Mouse (Mus musculus) lung, postnatal 25 days (tissue): ENCODE results near the gene Sox5.
A peak's percentile ranks its signal among the peaks of the same experiment; 100 is the strongest.

Source experiments
- DNase-seq: peaks from one replicate; pipeline ENCODE4 v3.0.0; 2022; ENCODE audit warnings: low spot score

Sox5 gene

GRCm38 (mm10) chr6:144579301-144579700 is 202.5 kb downstream of the Sox5 start:
- DNase-seq: no peak

GRCm38 (mm10) chr6:144570850-144571249 is 210.9 kb downstream of the Sox5 start:
- no peak for DNase-seq

- DNase-seq: no peak
These were observed 215.9 kb downstream of the Sox5 start for GRCm38 (mm10) chr6:144565827-144566226.

GRCm38 (mm10) chr6:144561718-144562117 is 220.1 kb downstream of the Sox5 start:
- no peak for DNase-seq

- no peak for DNase-seq
These were observed 221.6 kb downstream of the Sox5 start for GRCm38 (mm10) chr6:144560211-144560610.

- no peak for DNase-seq
These were observed 228.3 kb downstream of the Sox5 start for GRCm38 (mm10) chr6:144553476-144553875.

GRCm38 (mm10) chr6:144548991-144549390 is 232.8 kb downstream of the Sox5 start:
- DNase-seq: no peak

- no peak for DNase-seq
These were observed 234.6 kb downstream of the Sox5 start for GRCm38 (mm10) chr6:144547141-144547540.

- DNase-seq: no peak
These were observed 236.2 kb downstream of the Sox5 start for GRCm38 (mm10) chr6:144545549-144545948.

GRCm38 (mm10) chr6:144541316-144541715 is 240.5 kb downstream of the Sox5 start:
- no peak for DNase-seq

- no peak for DNase-seq
These were observed 242.2 kb downstream of the Sox5 start for GRCm38 (mm10) chr6:144539439-144540192.

GRCm38 (mm10) chr6:144523479-144523878 is 258.3 kb downstream of the Sox5 start:
- no peak for DNase-seq

- no peak for DNase-seq
These were observed 263.0 kb downstream of the Sox5 start for GRCm38 (mm10) chr6:144518811-144519210.

- DNase-seq: no peak
These were observed 265.9 kb downstream of the Sox5 start for GRCm38 (mm10) chr6:144515905-144516304.

GRCm38 (mm10) chr6:144513761-144514160 is 268.0 kb downstream of the Sox5 start:
- peak; percentile 3 for DNase-seq

- DNase-seq: no peak
These were observed 269.9 kb downstream of the Sox5 start for GRCm38 (mm10) chr6:144511925-144512324.

GRCm38 (mm10) chr6:144510147-144510546 is 271.6 kb downstream of the Sox5 start:
- no peak for DNase-seq

- no peak for DNase-seq
These were observed 277.6 kb downstream of the Sox5 start for GRCm38 (mm10) chr6:144504197-144504551.

GRCm38 (mm10) chr6:144503399-144504196 is 278.2 kb downstream of the Sox5 start:
- DNase-seq: no peak

- no peak for DNase-seq
These were observed 280.3 kb downstream of the Sox5 start for GRCm38 (mm10) chr6:144501439-144501838.

- no peak for DNase-seq
These were observed 283.6 kb downstream of the Sox5 start for GRCm38 (mm10) chr6:144498177-144498576.

- DNase-seq: peak; percentile 38
These were observed 289.9 kb downstream of the Sox5 start for GRCm38 (mm10) chr6:144491761-144492415.

- DNase-seq: no peak
These were observed 290.9 kb downstream of the Sox5 start for GRCm38 (mm10) chr6:144490896-144491295.
